Mouse (Mus musculus) B cell, adult 2 months (primary cell): Measurements from ENCODE around the gene Fibcd1.

ENCODE experiments used
- DNase-seq, 2 experiments: peaks; one replicate each; pipeline ENCODE4 v3.0.0; 2022

Fibcd1 gene

GRCm38 (mm10) chr2:31767104-31767503 lies 78.7 kb downstream of the Fibcd1 start:
- no peak for DNase-seq
